Mouse (Mus musculus): ENCODE measurements around the gene Gli3.

DNA sequence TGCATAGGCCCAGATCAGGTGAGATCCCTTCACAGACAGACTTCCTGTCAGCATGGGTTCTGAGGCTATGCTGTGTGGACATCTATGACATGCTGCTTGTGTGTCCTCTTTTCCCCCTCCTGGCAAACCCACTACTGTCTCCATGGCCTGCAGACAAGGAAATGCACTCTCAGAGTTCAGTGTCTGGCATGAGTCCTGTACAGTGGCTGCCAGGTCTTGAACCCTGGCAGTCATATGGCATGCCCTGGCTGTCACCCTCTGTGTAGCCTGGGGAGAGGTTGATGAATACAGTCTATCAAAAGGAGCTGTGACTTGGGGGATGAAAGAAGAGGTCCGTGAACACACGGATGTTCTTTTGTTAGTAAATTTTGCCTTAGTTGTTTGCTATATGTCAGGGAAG is 57.3 kb downstream of the Gli3 start:
- TF ChIP-seq CTCF (IDR thresholded peaks at IDR 0.05; ENCODE audit: low read depth, low read length) (no peak), POLR2A (IDR thresholded peaks at IDR 0.05; ENCODE audit: insufficient read depth, low read length) (no peak), EP300 (IDR thresholded peaks at IDR 0.05; ENCODE audit: insufficient read depth, low read depth, low read length) (no peak)
